Mouse (Mus musculus): ENCODE measurements around the gene Arvcf. TPM values are rescaled to one million over a fixed set of nuclear protein-coding genes. Genes with fewer than 3 reads are reported as not detected.

The Arvcf gene
- polyA plus RNA-seq, 1 experiment, result 5.4 TPM

GRCm38 (mm10) chr16:18337261-18337660 lies 10.7 kb upstream of the Arvcf start:
- Histone ChIP-seq H3K79me3 (ENCODE audit: low read depth) (no peaks in the 10 kb centered on the region), H3K27me3 (ENCODE audit: control insufficient read depth, insufficient read depth, insufficient read length) (no peaks in the 10 kb centered on the region), H3K36me3 (ENCODE audit: control insufficient read depth, insufficient read depth) (no peaks in the 10 kb centered on the region), H3ac (ENCODE audit: control insufficient read depth, insufficient read length, low read depth) (no peak overlapping the region), H3K4me3 (ENCODE audit: insufficient read depth, poor library complexity, severe bottlenecking) (no peak overlapping the region), H3K79me2 (ENCODE audit: control insufficient read depth, insufficient read depth) (no peaks in the 10 kb centered on the region)
- TF ChIP-seq FOSL1 (IDR thresholded peaks at IDR 0.05; ENCODE audit: insufficient read depth, low read length, poor library complexity, severe bottlenecking) (no peak), CEBPB (IDR thresholded peaks at IDR 0.05; ENCODE audit: low read depth) (no peak), MYOD1 (IDR thresholded peaks at IDR 0.05; ENCODE audit: control insufficient read depth, insufficient read length, low read depth) (no peak)

- H3K4me3 ChIP-seq (ENCODE audit: insufficient read depth, poor library complexity, severe bottlenecking), result no peak overlapping the region
- no peaks in the 10 kb centered on the region for H3K27me3 ChIP-seq (ENCODE audit: control insufficient read depth, insufficient read depth, insufficient read length)
These were observed 8.1 kb upstream of the Arvcf start for GRCm38 (mm10) chr16:18339866-18340265.

GRCm38 (mm10) chr16:18341605-18342004 lies 6.4 kb upstream of the Arvcf start:
- TF ChIP-seq CEBPB (IDR thresholded peaks at IDR 0.05; ENCODE audit: low read depth) (no peak), USF1 (IDR thresholded peaks at IDR 0.05; ENCODE audit: low read depth) (no peak), FOSL1 (IDR thresholded peaks at IDR 0.05; ENCODE audit: insufficient read depth, low read length, poor library complexity, severe bottlenecking) (no peak), CTCF (IDR thresholded peaks at IDR 0.05; ENCODE audit: control insufficient read depth, insufficient read depth, insufficient read length) (no peak), MYOD1 (IDR thresholded peaks at IDR 0.05; ENCODE audit: control insufficient read depth, insufficient read length, low read depth) (no peak)
- H3K4me3 ChIP-seq (ENCODE audit: insufficient read depth, poor library complexity, severe bottlenecking), result no peak overlapping the region
- no peaks in the 10 kb centered on the region for H3K79me3 ChIP-seq (ENCODE audit: low read depth)
- H3K27me3 ChIP-seq (ENCODE audit: control insufficient read depth, insufficient read depth, insufficient read length), result no peaks in the 10 kb centered on the region
- H3K36me3 ChIP-seq (ENCODE audit: control insufficient read depth, insufficient read depth), result no peaks in the 10 kb centered on the region
- H3ac ChIP-seq (ENCODE audit: control insufficient read depth, insufficient read length, low read depth), result no peak overlapping the region
- no peaks in the 10 kb centered on the region for H3K79me2 ChIP-seq (ENCODE audit: control insufficient read depth, insufficient read depth)

More at GRCm38 (mm10) chr16:18339866-18340265, 8.1 kb upstream of the Arvcf start:
- no peak for TF ChIP-seq CTCF (IDR thresholded peaks at IDR 0.05; ENCODE audit: control insufficient read depth, insufficient read depth, insufficient read length)
- no peak for TF ChIP-seq FOSL1 (IDR thresholded peaks at IDR 0.05; ENCODE audit: insufficient read depth, low read length, poor library complexity, severe bottlenecking)
- no peak for TF ChIP-seq MAX (IDR thresholded peaks at IDR 0.05)
- TF ChIP-seq MYOD1 (IDR thresholded peaks at IDR 0.05; ENCODE audit: control insufficient read depth, insufficient read length, low read depth), result no peak
- Histone ChIP-seq H3K79me3 (ENCODE audit: low read depth) (no peaks in the 10 kb centered on the region), H3ac (ENCODE audit: control insufficient read depth, insufficient read length, low read depth) (no peak overlapping the region), H3K36me3 (ENCODE audit: control insufficient read depth, insufficient read depth) (no peaks in the 10 kb centered on the region), H3K79me2 (ENCODE audit: control insufficient read depth, insufficient read depth) (no peaks in the 10 kb centered on the region)

- Histone ChIP-seq H3K4me3 (ENCODE audit: insufficient read depth, poor library complexity, severe bottlenecking) (no peak overlapping the region), H3K79me3 (ENCODE audit: low read depth) (no peaks in the 10 kb centered on the region), H3K36me3 (ENCODE audit: control insufficient read depth, insufficient read depth) (no peaks in the 10 kb centered on the region), H3K27me3 (ENCODE audit: control insufficient read depth, insufficient read depth, insufficient read length) (no peaks in the 10 kb centered on the region), H3ac (ENCODE audit: control insufficient read depth, insufficient read length, low read depth) (no peak overlapping the region), H3K79me2 (ENCODE audit: control insufficient read depth, insufficient read depth) (no peaks in the 10 kb centered on the region)
- TF ChIP-seq CTCF (IDR thresholded peaks at IDR 0.05; ENCODE audit: control insufficient read depth, insufficient read depth, insufficient read length) (no peak), MAX (IDR thresholded peaks at IDR 0.05) (no peak), USF1 (IDR thresholded peaks at IDR 0.05; ENCODE audit: low read depth) (no peak), FOSL1 (IDR thresholded peaks at IDR 0.05; ENCODE audit: insufficient read depth, low read length, poor library complexity, severe bottlenecking) (no peak), CEBPB (IDR thresholded peaks at IDR 0.05; ENCODE audit: low read depth) (no peak), MYOD1 (IDR thresholded peaks at IDR 0.05; ENCODE audit: control insufficient read depth, insufficient read length, low read depth) (no peak), MYOG (IDR thresholded peaks at IDR 0.05; ENCODE audit: control insufficient read depth, extremely low read depth, insufficient read length) (no peak)
These were observed 5.9 kb upstream of the Arvcf start for GRCm38 (mm10) chr16:18342076-18342475.

GRCm38 (mm10) chr16:18342650-18343570 lies 5.1 kb upstream of the Arvcf start:
- no peaks in the 10 kb centered on the region for H3K79me2 ChIP-seq (ENCODE audit: control insufficient read depth, insufficient read depth)
- H3K79me3 ChIP-seq (ENCODE audit: low read depth), result no peaks in the 10 kb centered on the region
- H3K36me3 ChIP-seq (ENCODE audit: control insufficient read depth, insufficient read depth), result no peaks in the 10 kb centered on the region
- H3K27me3 ChIP-seq (ENCODE audit: control insufficient read depth, insufficient read depth, insufficient read length), result no peaks in the 10 kb centered on the region
- H3ac ChIP-seq (ENCODE audit: control insufficient read depth, insufficient read length, low read depth), result peak overlapping the region; percentile 46
- H3K4me3 ChIP-seq (ENCODE audit: insufficient read depth, poor library complexity, severe bottlenecking), result peak overlapping the region; percentile 48
- TF ChIP-seq USF1 (IDR thresholded peaks at IDR 0.05; ENCODE audit: low read depth) (peak; percentile 21), FOSL1 (IDR thresholded peaks at IDR 0.05; ENCODE audit: insufficient read depth, low read length, poor library complexity, severe bottlenecking) (no peak), MAX (IDR thresholded peaks at IDR 0.05) (no peak), MYOD1 (IDR thresholded peaks at IDR 0.05; ENCODE audit: control insufficient read depth, insufficient read length, low read depth) (no peak), CEBPB (IDR thresholded peaks at IDR 0.05; ENCODE audit: low read depth) (no peak), CTCF (IDR thresholded peaks at IDR 0.05; ENCODE audit: control insufficient read depth, insufficient read depth, insufficient read length) (no peak), MYOG (IDR thresholded peaks at IDR 0.05; ENCODE audit: control insufficient read depth, extremely low read depth, insufficient read length) (no peak)

- peak overlapping the region; percentile 48 for H3K4me3 ChIP-seq (ENCODE audit: insufficient read depth, poor library complexity, severe bottlenecking)
- no peaks in the 10 kb centered on the region for H3K36me3 ChIP-seq (ENCODE audit: control insufficient read depth, insufficient read depth)
- H3K79me3 ChIP-seq (ENCODE audit: low read depth), result no peaks in the 10 kb centered on the region
- no peaks in the 10 kb centered on the region for H3K27me3 ChIP-seq (ENCODE audit: control insufficient read depth, insufficient read depth, insufficient read length)
- no peak for TF ChIP-seq CTCF (IDR thresholded peaks at IDR 0.05; ENCODE audit: control insufficient read depth, insufficient read depth, insufficient read length)
- TF ChIP-seq CEBPB (IDR thresholded peaks at IDR 0.05; ENCODE audit: low read depth), result no peak
- no peak for TF ChIP-seq USF1 (IDR thresholded peaks at IDR 0.05; ENCODE audit: low read depth)
- no peak for TF ChIP-seq MYOG (IDR thresholded peaks at IDR 0.05; ENCODE audit: control insufficient read depth, extremely low read depth, insufficient read length)
- TF ChIP-seq FOSL1 (IDR thresholded peaks at IDR 0.05; ENCODE audit: insufficient read depth, low read length, poor library complexity, severe bottlenecking), result no peak
- TF ChIP-seq MAX (IDR thresholded peaks at IDR 0.05), result no peak
- no peak for TF ChIP-seq MYOD1 (IDR thresholded peaks at IDR 0.05; ENCODE audit: control insufficient read depth, insufficient read length, low read depth)
- no peaks in the 10 kb centered on the region for H3K79me2 ChIP-seq (ENCODE audit: control insufficient read depth, insufficient read depth)
- peak overlapping the region; percentile 46 for H3ac ChIP-seq (ENCODE audit: control insufficient read depth, insufficient read length, low read depth)
These were observed 4.2 kb upstream of the Arvcf start for GRCm38 (mm10) chr16:18343778-18344177.

All from C2C12 (cell line).